Mouse (Mus musculus) stomach, embryonic 14.5 days (tissue): Measurements from ENCODE around the gene 1810013L24Rik. TPM values are rescaled to one million over a fixed set of nuclear protein-coding genes. Genes with fewer than 3 reads are reported as not detected.
"Not testable (repeated sequence)": the region's sequence is repeated elsewhere in the genome, so short reads cannot be mapped to it uniquely, and the experiment has no call there.

Source experiments
- ATAC-seq: fragments of 200-750 bp; cut with Nextera tagmentation; 2 replicates; pipeline ENCODE4 v1.8.0; 2017; ENCODE audit warnings: low read depth, moderate TSS enrichment; ENCODE audit not compliant: insufficient number of reproducible peaks, insufficient read depth, low FRiP score
- H3K27ac ChIP-seq: fragments of 300-500 bp; sonication (generic); 2 replicates; pipeline ENCODE4 v1.5.1; 2014; ENCODE audit warnings: mild to moderate bottlenecking, low read length, moderate library complexity, mixed read lengths
- H3K27me3 ChIP-seq: fragments of 300-500 bp; sonication (generic); 2 replicates; pipeline ENCODE4 v1.6.1; 2014; ENCODE audit warnings: low read length, control low read depth, mixed read lengths; ENCODE audit not compliant: control insufficient read depth, insufficient read depth
- H3K36me3 ChIP-seq: fragments of 300-500 bp; sonication (generic); 2 replicates; pipeline ENCODE4 v1.6.1; 2014; ENCODE audit warnings: mild to moderate bottlenecking, control low read depth, low read length, moderate library complexity, mixed read lengths; ENCODE audit not compliant: control insufficient read depth, insufficient read depth
- H3K4me1 ChIP-seq: fragments of 300-500 bp; sonication (generic); 2 replicates; pipeline ENCODE4 v1.6.1; 2014; ENCODE audit warnings: low read length, control low read depth, mixed read lengths; ENCODE audit not compliant: control insufficient read depth, insufficient read depth
- H3K4me2 ChIP-seq: fragments of 300-500 bp; sonication (generic); replicated peaks from 2 replicates; pipeline ENCODE4 v1.6.1; 2014; ENCODE audit warnings: low read depth, low read length, control low read depth
- H3K4me3 ChIP-seq: fragments of 300-500 bp; sonication (generic); 2 replicates; pipeline ENCODE4 v1.5.1; 2014; ENCODE audit warnings: low read depth, low read length, control low read depth
- H3K9ac ChIP-seq: fragments of 300-500 bp; sonication (generic); replicated peaks from 2 replicates; pipeline ENCODE4 v1.6.1; 2014; ENCODE audit warnings: low read depth, mild to moderate bottlenecking, control low read depth, low read length, moderate library complexity, mixed read lengths
- H3K9me3 ChIP-seq: fragments of 300-500 bp; sonication (generic); 2 replicates; pipeline ENCODE4 v1.6.1; 2016; ENCODE audit warnings: low read depth, low read length, control low read depth; ENCODE audit not compliant: control insufficient read depth
- WGBS: fragments of 180-500 bp; shearing (Covaris S2); extraction: QIAGEN DNeasy Blood & Tissue Kit; methylation state at CpG from one replicate; pipeline ENCODE4 v1.1.7; 2014; 5-methylcytosine and 5-hydroxymethylcytosine counted together
- polyA plus RNA-seq: library from polyadenylated mRNA; unstranded; fragments of >200 nt; fragmentation: Nextera tagmentation; extraction: Ambion mirVana; gene quantifications from 2 replicates; pipeline ENCODE4 v1.2.1, GENCODE M21; 2014

The 1810013L24Rik gene
- polyA plus RNA-seq, 1 experiment from 2014 or later, result 16.9 TPM

DNA sequence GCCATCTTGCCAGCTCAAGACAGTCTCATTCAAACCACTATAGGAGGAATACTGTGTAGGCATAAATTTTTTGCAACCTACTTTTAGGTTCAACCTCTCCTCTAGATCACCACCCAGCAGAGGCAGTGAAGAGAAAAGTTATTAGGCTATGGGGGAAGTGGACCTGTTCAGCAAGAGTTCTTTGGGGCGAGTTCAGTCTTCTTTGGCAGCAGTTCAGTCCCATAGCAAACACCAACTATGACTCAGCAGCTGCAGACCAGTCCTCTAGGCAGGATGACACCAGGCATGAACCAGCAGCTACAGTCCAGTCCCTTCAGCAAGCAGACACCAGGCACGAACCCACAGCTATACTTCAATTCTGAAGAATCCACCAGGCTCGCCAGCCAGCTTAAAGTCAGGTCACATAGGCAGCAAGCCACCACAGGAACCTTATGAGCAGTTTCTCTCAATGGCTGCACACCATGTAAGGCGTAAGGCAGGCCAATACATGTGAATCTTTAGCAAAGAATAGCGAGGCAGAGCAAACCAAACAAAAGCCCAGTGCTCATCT, 37.6 kb downstream of the 1810013L24Rik start:
- H3K9me3 ChIP-seq, result no peaks in the 10 kb centered on the region
- WGBS, result 80% methylated on average over 5 of the region's 5 CpGs
- H3K9ac ChIP-seq, result no peak overlapping the region
- no peak overlapping the region for H3K4me3 ChIP-seq
- no peak overlapping the region for H3K27ac ChIP-seq
- no peaks in the 10 kb centered on the region for H3K36me3 ChIP-seq
- no peaks in the 10 kb centered on the region for H3K27me3 ChIP-seq
- no peak for ATAC-seq
- 0 out of 2 replicates have a peak, but pooled peaks cover 5% of the 10 kb centered on the region for H3K4me1 ChIP-seq
- H3K4me2 ChIP-seq, result no peak overlapping the region

GRCm38 (mm10) chr16:8868506-8868905, 38.6 kb downstream of the 1810013L24Rik start:
- no peak for ATAC-seq
- Histone ChIP-seq H3K4me2 (no peak overlapping the region), H3K36me3 (no peaks in the 10 kb centered on the region), H3K9me3 (no peaks in the 10 kb centered on the region), H3K4me1 (0 out of 2 replicates have a peak, but pooled peaks cover 5% of the 10 kb centered on the region), H3K4me3 (no peak overlapping the region), H3K9ac (no peak overlapping the region), H3K27me3 (no peaks in the 10 kb centered on the region), H3K27ac (no peak overlapping the region)
- 95% methylated on average over 3 of the region's 3 CpGs for WGBS

DNA sequence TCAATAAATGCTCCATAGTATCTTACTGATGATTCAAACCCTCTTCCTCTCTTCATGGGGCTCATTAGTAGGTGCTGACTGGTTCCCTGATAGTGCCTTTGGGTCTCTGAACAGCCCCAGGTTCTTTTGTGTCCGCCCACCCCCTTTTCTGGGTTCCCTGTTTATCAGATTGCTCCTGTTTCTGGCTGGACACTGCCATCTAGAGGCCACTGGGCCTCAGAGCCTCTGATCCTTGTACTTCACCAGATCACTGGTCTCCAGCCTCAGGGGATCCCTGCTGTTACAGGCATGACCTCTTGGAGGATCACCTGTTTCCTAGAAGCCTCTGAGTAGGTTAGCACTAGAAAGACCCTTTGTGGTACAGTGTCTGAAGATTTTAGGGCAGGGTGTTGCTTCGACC, 39.8 kb downstream of the 1810013L24Rik start:
- Histone ChIP-seq H3K36me3 (no peaks in the 10 kb centered on the region), H3K27me3 (no peaks in the 10 kb centered on the region), H3K4me3 (no peak overlapping the region), H3K27ac (no peak overlapping the region), H3K4me2 (no peak overlapping the region), H3K4me1 (no peaks in the 10 kb centered on the region), H3K9ac (no peak overlapping the region), H3K9me3 (no peaks in the 10 kb centered on the region)
- 29% methylated on average over 2 of the region's 2 CpGs for WGBS
- peak; percentile 65; the same call in 1 of the 2 replicates for ATAC-seq

GRCm38 (mm10) chr16:8871376-8871775, 41.5 kb downstream of the 1810013L24Rik start:
- WGBS, result 83% methylated on average over 6 of the region's 6 CpGs
- H3K9me3 ChIP-seq, result no peaks in the 10 kb centered on the region
- no peak overlapping the region for H3K27ac ChIP-seq
- H3K4me1 ChIP-seq, result no peaks in the 10 kb centered on the region
- H3K36me3 ChIP-seq, result no peaks in the 10 kb centered on the region
- no peak overlapping the region for H3K4me3 ChIP-seq
- no peak overlapping the region for H3K4me2 ChIP-seq
- no peak for ATAC-seq
- no peaks in the 10 kb centered on the region for H3K27me3 ChIP-seq
- H3K9ac ChIP-seq, result no peak overlapping the region

GRCm38 (mm10) chr16:8872019-8872418, 42.1 kb downstream of the 1810013L24Rik start:
- H3K27ac ChIP-seq, result no peak overlapping the region
- H3K9ac ChIP-seq, result no peak overlapping the region
- H3K4me1 ChIP-seq, result no peaks in the 10 kb centered on the region
- no peaks in the 10 kb centered on the region for H3K36me3 ChIP-seq
- H3K27me3 ChIP-seq, result no peaks in the 10 kb centered on the region
- no peak overlapping the region for H3K4me2 ChIP-seq
- 0 out of 2 replicates have a peak, but pooled peaks have one; percentile 48 for ATAC-seq
- no peaks in the 10 kb centered on the region for H3K9me3 ChIP-seq
- no peak overlapping the region for H3K4me3 ChIP-seq
- 35% methylated on average over 5 of the region's 5 CpGs for whole genome bisulfite sequencing

- 68% methylated on average over 3 of the region's 3 CpGs for WGBS
- H3K4me3 ChIP-seq, result no peak overlapping the region
- no peak overlapping the region for H3K27ac ChIP-seq
- no peak for ATAC-seq
- no peak overlapping the region for H3K4me2 ChIP-seq
- H3K27me3 ChIP-seq, result no peaks in the 10 kb centered on the region
- no peaks in the 10 kb centered on the region for H3K4me1 ChIP-seq
- no peak overlapping the region for H3K9ac ChIP-seq
- H3K9me3 ChIP-seq, result no peaks in the 10 kb centered on the region
- no peaks in the 10 kb centered on the region for H3K36me3 ChIP-seq
Observed at GRCm38 (mm10) chr16:8872486-8872885, 42.6 kb downstream of the 1810013L24Rik start.

- H3K9me3 ChIP-seq, result no peaks in the 10 kb centered on the region
- no peak overlapping the region for H3K4me2 ChIP-seq
- H3K36me3 ChIP-seq, result no peaks in the 10 kb centered on the region
- no peak overlapping the region for H3K9ac ChIP-seq
- 72% methylated on average over 5 of the region's 5 CpGs for WGBS
- H3K27me3 ChIP-seq, result no peaks in the 10 kb centered on the region
- H3K27ac ChIP-seq, result no peak overlapping the region
- H3K4me3 ChIP-seq, result no peak overlapping the region
- no peaks in the 10 kb centered on the region for H3K4me1 ChIP-seq
- no peak for ATAC-seq
Observed at GRCm38 (mm10) chr16:8880076-8880475, 50.2 kb downstream of the 1810013L24Rik start.

DNA sequence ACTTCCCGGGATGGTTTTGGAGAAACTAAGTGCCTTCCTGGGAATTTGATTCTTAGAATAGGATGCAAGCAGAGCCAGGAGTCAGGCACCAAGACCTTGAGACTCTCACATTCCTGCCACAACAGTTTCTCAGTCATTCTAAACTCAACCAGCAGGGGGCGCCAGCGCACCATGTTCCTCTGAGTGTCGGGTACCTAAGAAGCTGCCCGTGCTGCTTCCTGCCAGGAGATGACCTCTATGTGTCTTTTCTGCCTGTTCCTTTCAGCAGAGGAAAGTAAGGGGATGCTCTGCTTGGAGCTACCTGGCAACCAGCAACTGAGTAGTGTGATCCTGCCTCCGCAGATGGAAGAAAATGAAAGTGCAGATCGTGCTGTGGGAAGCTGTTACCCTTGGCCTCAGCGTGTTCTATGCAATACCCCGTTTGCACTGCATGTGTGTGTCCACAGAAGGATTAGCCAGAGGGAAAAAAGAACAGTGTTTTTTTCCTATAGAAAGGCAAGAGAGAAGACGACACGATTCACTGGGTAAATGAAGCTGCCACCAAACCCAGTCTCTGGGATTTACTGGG, 53.9 kb downstream of the 1810013L24Rik start:
- no peak for ATAC-seq
- no peak overlapping the region for H3K4me3 ChIP-seq
- H3K9me3 ChIP-seq, result no peaks in the 10 kb centered on the region
- H3K27me3 ChIP-seq, result no peaks in the 10 kb centered on the region
- H3K4me2 ChIP-seq, result no peak overlapping the region
- no peaks in the 10 kb centered on the region for H3K36me3 ChIP-seq
- 43% methylated on average over 11 of the region's 11 CpGs for WGBS
- no peaks in the 10 kb centered on the region for H3K4me1 ChIP-seq
- H3K27ac ChIP-seq, result no peak overlapping the region
- H3K9ac ChIP-seq, result no peak overlapping the region

- H3K9ac ChIP-seq, ATAC-seq, H3K4me3 ChIP-seq, H3K27ac ChIP-seq, H3K9me3 ChIP-seq, H3K4me2 ChIP-seq, H3K4me1 ChIP-seq, H3K36me3 ChIP-seq, H3K27me3 ChIP-seq: not testable (repeated sequence)
- WGBS, result 60% methylated on average over 4 of the region's 4 CpGs
Observed at GRCm38 (mm10) chr16:8894214-8894613, 64.3 kb downstream of the 1810013L24Rik start.
